Mouse (Mus musculus): ENCODE measurements around the gene Rab1b.

Rab1b gene

GRCm38 (mm10) chr19:5051031-5051430 lies 55.8 kb downstream of the Rab1b start:
- in situ Hi-C loops (cut with MboI): no loop called here

DNA sequence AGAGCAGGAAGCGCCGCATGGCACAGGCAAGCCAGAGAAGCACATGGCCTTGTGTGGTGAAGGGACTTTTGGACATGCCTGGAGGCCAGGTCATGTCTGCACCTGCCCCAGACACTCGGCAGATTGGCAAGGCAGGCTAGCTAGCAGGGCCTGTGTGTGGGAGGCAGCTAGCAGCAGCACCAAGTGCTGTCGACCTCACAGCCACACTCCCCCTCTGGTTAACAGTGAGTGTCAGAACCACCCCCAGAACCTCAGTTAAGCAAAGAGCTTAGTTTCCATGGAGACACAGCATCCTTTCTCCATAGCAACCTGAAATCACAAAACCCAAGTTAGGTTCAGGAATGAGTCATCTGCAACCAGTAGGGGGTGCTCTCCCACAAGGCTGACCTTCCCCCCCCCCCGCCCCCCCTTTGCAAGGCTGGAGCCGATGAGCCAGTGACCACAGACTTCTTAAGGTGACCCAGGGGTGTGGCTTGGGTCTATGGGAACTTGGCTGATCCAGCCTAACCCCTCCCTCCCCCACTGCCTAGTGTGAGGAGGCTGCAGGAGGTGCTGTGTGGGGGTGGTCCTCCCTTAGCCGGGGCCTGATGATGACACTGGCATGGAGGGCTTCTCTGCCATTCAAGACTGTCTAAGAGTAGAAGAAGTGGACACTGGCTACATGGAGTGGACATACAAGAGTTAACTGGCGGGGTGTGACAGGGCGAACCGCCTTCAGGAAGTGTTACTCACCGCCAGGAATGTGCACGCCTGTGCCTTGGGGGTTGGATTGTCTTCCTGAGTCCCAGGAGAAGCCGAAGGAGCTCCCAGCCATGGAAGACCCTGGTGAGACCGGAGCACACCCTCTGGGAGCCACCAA lies 56.6 kb downstream of the Rab1b start, which contains the start of gene Rin1:
Gene Rin1, plus strand, starts transcription at position 435 of the 859 bp plus-strand sequence.
- in situ Hi-C loops (cut with MboI): no loop called here

GRCm38 (mm10) chr19:5049325-5049724 lies 57.5 kb downstream of the Rab1b start:
- in situ Hi-C loops (cut with MboI): no loop called here

Measured in mature B cell (primary cell).